Mouse (Mus musculus) spleen, adult 2 months (tissue): ENCODE data around the gene 6430548M08Rik. TPM values are rescaled to one million over a fixed set of nuclear protein-coding genes. Genes with fewer than 3 reads are reported as not detected.

Source experiments
- DNase-seq, 2 experiments: peaks; one replicate each; pipeline versions ENCODE4 v3.0.0 to v3.0.0-alpha.2; 2012 to 2021; ENCODE audit warnings: low spot score in 2 of 2, low read depth in 1 of 2
- H3K27ac ChIP-seq: fragments of 200-500 bp; 2 replicates; pipeline ENCODE4 v1.5.1; 2012; ENCODE audit warnings: low read length, inconsistent platforms; ENCODE audit not compliant: insufficient read depth
- H3K27me3 ChIP-seq: fragments of 200-500 bp; 2 replicates; pipeline ENCODE4 v1.6.1; 2012; ENCODE audit warnings: mild to moderate bottlenecking, moderate library complexity, low read length, inconsistent platforms; ENCODE audit not compliant: control insufficient read depth, insufficient read depth
- H3K36me3 ChIP-seq: fragments of 200-500 bp; 2 replicates; pipeline ENCODE4 v1.6.1; 2012; ENCODE audit warnings: mild to moderate bottlenecking, low read length, inconsistent platforms; ENCODE audit not compliant: control insufficient read depth, insufficient read depth
- H3K4me1 ChIP-seq: fragments of 200-500 bp; 2 replicates; pipeline ENCODE4 v1.6.1; 2011; ENCODE audit warnings: inconsistent platforms; ENCODE audit not compliant: control insufficient read depth, insufficient read depth, insufficient read length
- H3K4me3 ChIP-seq: fragments of 200-500 bp; 2 replicates; pipeline ENCODE4 v1.5.1; 2011; ENCODE audit warnings: mild to moderate bottlenecking, inconsistent platforms; ENCODE audit not compliant: insufficient read depth, insufficient read length; ENCODE audit errors: extremely low read depth
- CTCF ChIP-seq: fragments of 200-500 bp; IDR thresholded peaks from 2 replicates; pipeline ENCODE4 v1.5.1; 2011; ENCODE audit warnings: mild to moderate bottlenecking, inconsistent platforms; ENCODE audit not compliant: insufficient read depth, insufficient read length, insufficient replicate concordance; ENCODE audit errors: extremely low read depth
- POLR2A ChIP-seq: fragments of 200-500 bp; IDR thresholded peaks from 2 replicates; pipeline ENCODE4 v1.6.1; 2011; ENCODE audit warnings: low read depth, low read length, inconsistent platforms
- WGBS: fragments of 180-500 bp; shearing (Covaris S2); methylation state at CpG from one replicate; pipeline ENCODE4 v1.1.7; 2018; 5-methylcytosine and 5-hydroxymethylcytosine counted together
- polyA plus RNA-seq: library from polyadenylated mRNA; depleted of rRNA; stranded (reverse); fragments of >200 nt; gene quantifications from 2 replicates; pipeline ENCODE4 v1.2.3, GENCODE M21; 2012

Gene 6430548M08Rik
- polyA plus RNA-seq, 1 experiment, result 20.6 TPM

DNA sequence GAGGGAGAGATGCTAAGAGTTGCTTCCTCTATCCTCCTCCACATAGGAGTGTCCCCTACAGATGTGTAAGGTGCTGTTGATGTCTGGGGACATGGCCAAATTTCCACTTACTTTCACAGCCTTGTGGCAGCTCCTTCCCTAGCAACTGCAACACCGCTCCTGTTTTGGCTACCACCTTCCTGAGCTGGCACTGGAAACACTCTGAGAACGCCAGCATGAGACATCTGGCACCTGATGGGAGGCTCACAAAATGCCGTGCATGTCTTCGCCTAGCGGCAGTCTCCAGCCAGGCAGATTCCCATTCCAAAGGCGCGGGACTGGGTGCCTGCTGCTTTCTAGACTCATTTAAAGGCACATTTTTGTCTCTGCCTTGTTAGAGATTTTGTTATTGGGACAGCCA, 22.7 kb downstream of the 6430548M08Rik start:
- Histone ChIP-seq H3K36me3 (no peaks in the 10 kb centered on the region), H3K27me3 (no peaks in the 10 kb centered on the region), H3K4me1 (no peaks in the 10 kb centered on the region), H3K4me3 (no peak overlapping the region), H3K27ac (no peak overlapping the region)
- TF ChIP-seq CTCF, result no peak
- no peak for TF ChIP-seq POLR2A
- WGBS, result 87% methylated on average over 7 of the region's 7 CpGs
- no peak for DNase-seq

DNA sequence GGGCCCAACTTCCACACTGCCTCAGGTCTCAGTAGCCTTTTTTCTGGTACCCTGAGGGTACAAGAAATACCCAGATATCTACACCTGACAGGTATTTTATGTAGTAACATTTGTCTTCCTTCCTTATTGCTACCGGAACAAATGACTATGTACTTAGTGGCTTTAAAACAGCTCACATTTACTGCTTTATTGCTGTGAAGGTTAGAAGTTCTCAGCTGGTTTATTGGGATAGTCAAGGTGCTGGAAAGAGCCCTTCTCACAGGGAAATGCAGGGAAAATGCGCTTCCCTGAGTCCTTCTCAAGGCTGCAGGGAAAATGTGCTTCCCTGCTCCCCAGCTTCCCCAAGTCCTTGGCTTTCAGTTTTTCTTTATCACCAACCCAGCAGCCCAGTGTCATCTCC, 25.0 kb downstream of the 6430548M08Rik start:
- 91% methylated on average over 2 of the region's 2 CpGs for WGBS
- Histone ChIP-seq H3K27me3 (no peaks in the 10 kb centered on the region), H3K27ac (no peak overlapping the region), H3K4me1 (no peaks in the 10 kb centered on the region), H3K4me3 (no peak overlapping the region), H3K36me3 (no peaks in the 10 kb centered on the region)
- no peak for DNase-seq
- TF ChIP-seq POLR2A, result no peak
- no peak for TF ChIP-seq CTCF

DNA sequence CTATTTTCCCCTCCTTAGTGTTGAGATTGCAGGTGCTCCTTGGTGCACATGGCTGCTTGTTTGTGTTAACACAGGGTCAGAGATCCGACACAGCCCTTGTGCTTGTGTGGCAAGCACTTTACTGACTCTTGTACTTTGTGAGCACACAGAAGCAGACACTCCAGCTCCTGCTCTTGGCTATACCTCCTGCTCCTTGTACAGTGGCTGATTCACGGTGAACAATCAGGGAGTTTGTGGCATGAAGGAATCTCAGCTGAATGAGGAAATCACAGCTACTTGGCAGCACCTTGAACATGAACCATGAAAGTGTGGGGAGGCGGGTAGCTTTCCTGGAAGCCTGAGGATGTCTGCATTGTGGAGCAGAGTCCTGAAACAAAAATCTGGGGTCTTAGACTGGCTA, 26.8 kb downstream of the 6430548M08Rik start:
- DNase-seq, result no peak
- no peaks in the 10 kb centered on the region for H3K27me3 ChIP-seq
- no peak for TF ChIP-seq POLR2A
- TF ChIP-seq CTCF, result no peak
- H3K4me1 ChIP-seq, result no peaks in the 10 kb centered on the region
- 89% methylated on average over 3 of the region's 3 CpGs for WGBS
- H3K27ac ChIP-seq, result no peak overlapping the region
- no peaks in the 10 kb centered on the region for H3K36me3 ChIP-seq
- H3K4me3 ChIP-seq, result no peak overlapping the region

DNA sequence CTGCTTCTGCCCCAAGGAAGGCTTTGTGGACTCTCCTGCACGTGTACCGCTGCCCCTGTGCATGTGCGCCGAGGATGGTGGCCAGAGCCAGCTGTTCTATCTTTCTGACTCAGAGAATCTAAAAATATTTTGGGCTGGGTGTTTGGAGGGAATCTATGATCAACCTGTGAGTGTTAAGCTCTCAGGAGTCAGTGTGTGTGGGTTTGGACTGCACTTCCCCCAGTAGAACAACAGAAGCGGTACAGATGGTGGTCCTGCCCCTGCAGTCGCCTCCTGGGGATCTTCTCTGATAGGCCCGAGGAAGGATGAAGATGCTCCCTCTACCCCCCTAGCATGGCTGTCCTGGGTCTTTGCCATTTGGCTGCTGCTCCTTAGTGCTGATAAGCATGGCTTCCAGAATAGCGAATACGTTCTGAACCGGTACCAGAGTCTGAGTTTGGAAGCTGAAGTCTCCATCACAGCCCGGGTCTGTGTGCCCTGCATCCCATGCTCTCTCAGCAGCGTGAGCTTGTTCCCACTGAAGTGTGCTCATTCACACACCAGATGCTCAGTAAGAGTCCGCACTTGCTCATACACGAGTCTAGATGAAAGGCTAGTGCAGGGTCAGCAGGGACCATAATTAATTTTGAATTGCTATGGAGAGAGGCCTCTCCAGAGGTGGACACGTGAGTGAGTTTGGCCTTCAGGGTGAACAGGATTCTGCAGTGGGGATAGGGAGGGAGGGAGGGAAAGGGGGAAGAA, 30.1 kb downstream of the 6430548M08Rik start:
- H3K27me3 ChIP-seq, result no peaks in the 10 kb centered on the region
- no peaks in the 10 kb centered on the region for H3K36me3 ChIP-seq
- no peak for TF ChIP-seq POLR2A
- TF ChIP-seq CTCF, result no peak
- no peak overlapping the region for H3K27ac ChIP-seq
- H3K4me1 ChIP-seq, result no peaks in the 10 kb centered on the region
- DNase-seq, result no peak
- no peak overlapping the region for H3K4me3 ChIP-seq
- 85% methylated on average over 15 of the region's 15 CpGs for WGBS

DNA sequence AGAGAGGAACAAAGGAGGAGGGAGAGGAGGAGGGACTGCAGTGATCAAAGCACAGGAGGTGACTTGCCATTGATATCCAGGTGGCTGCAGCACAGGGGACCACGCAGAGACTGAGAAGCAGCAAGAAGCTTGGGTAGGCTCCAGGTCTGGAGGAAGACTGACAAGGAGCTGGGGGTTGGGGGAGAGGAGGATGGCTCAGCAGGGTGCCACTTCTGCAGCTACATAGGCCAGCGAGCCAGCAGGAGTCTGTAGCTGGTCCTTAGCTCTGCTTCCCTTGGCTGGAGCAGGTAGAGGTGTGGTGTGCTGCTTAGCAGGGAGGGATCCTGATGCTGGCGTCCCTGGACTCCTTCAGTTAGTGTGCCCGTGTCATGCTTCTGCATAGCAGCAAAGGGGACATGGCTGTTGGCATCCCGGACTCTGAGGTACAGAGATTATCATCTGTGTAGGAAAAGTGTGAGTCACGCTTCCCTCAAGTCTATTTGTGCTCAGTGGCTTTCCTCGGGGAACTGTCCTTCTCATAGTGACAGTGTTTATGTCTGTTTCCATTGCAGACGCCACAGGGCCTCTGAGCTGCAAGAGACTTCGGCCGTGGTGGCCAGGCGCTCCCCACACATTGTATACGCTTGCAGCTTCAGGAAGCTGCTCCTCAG, 30.8 kb downstream of the 6430548M08Rik start:
- TF ChIP-seq POLR2A (no peak), CTCF (no peak)
- H3K27me3 ChIP-seq, result no peaks in the 10 kb centered on the region
- H3K36me3 ChIP-seq, result no peaks in the 10 kb centered on the region
- WGBS, result 70% methylated on average over 12 of the region's 12 CpGs
- DNase-seq, result no peak
- no peak overlapping the region for H3K4me3 ChIP-seq
- H3K4me1 ChIP-seq, result no peaks in the 10 kb centered on the region
- H3K27ac ChIP-seq, result no peak overlapping the region

DNA sequence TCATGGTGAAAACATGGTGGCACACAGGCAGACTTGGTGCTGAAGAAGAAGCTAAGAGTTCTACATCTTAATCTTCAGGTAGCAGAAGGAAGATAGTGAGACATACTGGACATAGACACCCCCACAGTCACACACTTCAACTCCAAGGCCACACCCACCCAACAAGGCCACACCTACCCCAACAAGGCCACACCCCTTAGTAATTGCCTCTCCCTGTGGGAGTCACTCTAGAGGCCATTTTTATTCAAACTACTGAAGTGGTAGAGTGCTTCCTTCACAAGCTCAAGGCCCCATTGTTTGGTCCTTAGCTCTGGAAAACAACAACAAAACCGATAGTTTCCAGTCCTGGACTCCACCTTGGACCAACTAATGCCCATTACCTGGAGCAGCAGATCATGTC, 32.1 kb downstream of the 6430548M08Rik start:
- TF ChIP-seq POLR2A (no peak), CTCF (no peak)
- WGBS, result 94% methylated on average over 1 of the region's 1 CpGs
- no peaks in the 10 kb centered on the region for H3K27me3 ChIP-seq
- H3K27ac ChIP-seq, result no peak overlapping the region
- no peak overlapping the region for H3K4me3 ChIP-seq
- no peaks in the 10 kb centered on the region for H3K36me3 ChIP-seq
- no peaks in the 10 kb centered on the region for H3K4me1 ChIP-seq
- DNase-seq, result no peak

DNA sequence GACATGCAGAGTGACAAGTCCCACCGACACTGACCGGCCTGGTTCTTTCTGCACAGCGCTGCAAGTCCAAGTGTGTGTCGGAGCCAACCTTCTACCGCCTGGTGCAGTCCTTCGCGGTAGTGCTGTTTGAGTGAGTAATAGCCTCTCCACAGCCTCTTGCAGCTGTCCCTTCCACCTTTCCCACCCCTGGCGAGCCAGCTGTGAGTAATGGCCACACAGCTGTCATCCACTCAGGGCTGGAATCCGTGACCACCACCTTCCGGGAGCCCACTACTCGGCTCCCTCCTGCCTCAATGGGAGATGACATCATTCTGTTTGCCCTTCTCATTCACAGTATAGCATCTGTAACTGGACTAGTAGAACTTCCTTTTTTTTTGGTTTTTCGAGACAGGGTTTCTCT, 36.1 kb downstream of the 6430548M08Rik start:
- no peak for DNase-seq
- Histone ChIP-seq H3K4me1 (no peaks in the 10 kb centered on the region), H3K36me3 (no peaks in the 10 kb centered on the region), H3K27ac (no peak overlapping the region), H3K4me3 (no peak overlapping the region), H3K27me3 (no peaks in the 10 kb centered on the region)
- WGBS, result 71% methylated on average over 12 of the region's 12 CpGs
- TF ChIP-seq POLR2A (no peak), CTCF (no peak)
